Mouse (Mus musculus): Measurements from ENCODE around the gene Nup62.

Nup62 gene

DNA sequence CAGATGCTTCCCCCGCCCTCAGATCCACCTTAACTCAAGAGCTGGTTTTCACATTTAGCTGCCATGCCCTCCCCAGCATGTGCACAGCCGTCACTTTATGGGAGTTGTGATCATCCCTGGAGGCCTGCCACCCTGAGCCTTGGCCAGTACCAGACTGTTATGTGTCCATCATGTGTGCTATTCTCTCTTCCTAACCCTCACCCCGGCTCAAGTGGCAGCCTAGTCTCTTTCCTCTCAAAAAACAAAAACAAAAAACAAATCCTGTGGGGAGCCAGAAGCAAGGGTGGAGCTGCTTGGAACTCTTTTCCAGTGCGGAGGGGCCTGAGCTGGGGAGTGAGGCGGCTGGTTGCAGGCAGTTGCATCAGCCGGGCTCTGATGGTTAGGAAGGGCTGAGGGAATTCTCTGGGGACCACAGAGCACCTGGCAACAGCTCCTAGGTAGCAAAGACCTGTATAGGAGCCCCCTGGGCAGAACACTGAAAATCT, 2.9 kb downstream of the Nup62 start:
- peak in 1 of 2 experiments; percentile 4 for DNase-seq (ENCODE audit: low spot score in 2 of 2)

DNA sequence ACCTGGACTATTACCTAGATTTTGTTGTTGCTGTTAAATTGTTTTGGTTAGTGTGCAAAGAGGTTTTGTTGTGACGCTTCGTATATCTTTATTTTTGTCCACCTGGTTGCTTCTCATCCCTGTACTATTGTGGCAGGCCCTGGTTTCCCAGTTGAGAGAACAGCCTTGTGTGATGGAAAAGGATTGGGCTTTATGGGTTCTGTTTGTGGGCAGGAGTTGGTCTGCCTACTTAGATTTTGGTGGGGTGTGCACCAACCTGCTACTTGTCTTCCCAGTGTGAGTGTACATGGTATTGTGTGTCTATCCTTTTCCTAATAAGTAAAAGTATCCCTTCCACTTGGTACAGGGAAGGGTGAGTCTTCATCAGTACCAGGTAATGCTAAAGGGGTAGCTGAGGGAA, 3.5 kb downstream of the Nup62 start:
- peak in 1 of 2 experiments; percentile 0 for DNase-seq (ENCODE audit: low spot score in 2 of 2)

GRCm38 (mm10) chr7:44819863-44820262, 4.0 kb downstream of the Nup62 start:
- peak in 1 of 2 experiments; percentile 4 for DNase-seq (ENCODE audit: low spot score in 2 of 2)

GRCm38 (mm10) chr7:44820525-44820924, 4.6 kb downstream of the Nup62 start:
- peak in 1 of 2 experiments; percentile 0 for DNase-seq (ENCODE audit: low spot score in 2 of 2)

- DNase-seq (ENCODE audit: low spot score in 2 of 2): peak; percentile 0 to 2
These were observed 6.0 kb downstream of the Nup62 start for GRCm38 (mm10) chr7:44821666-44822448.

DNA sequence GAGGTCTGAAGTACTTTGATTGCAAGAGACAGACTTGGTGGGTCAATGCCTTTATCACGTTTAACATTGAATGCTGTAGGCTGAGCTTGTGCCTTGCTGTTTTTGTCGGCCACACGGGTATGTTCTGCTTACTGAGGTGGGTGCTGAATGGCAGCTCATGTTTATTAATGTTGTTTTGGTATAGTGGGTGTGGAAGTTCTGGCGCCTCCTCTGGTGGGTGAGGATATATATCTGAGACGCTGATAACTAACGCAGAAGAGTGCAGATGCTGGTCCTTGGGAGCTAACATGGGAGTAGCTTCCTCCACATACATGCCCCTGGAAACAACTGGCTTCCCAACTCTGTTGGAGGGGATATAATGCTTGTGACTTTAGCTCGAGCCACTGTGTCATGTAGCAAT, 7.5 kb downstream of the Nup62 start:
- DNase-seq (ENCODE audit: low spot score in 2 of 2): no peak

DNA sequence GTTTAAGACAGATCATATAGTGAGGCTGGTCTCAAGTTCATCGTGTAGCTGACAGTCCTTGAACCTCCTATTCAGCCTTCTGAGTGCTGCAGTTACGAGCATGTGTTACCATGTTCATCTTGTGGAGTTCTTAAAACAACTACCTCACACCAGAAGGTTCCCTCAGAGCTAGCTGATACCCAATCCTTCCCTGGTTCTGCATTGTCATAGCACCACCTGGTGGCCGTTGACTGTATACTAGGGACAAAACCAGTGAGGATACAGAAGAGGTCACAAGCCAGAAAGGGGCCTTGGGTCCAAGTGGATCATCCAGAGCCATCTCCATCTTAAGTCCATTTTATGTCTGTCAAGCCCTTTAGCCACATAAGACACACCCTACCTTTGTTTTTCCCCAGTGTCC, 9.0 kb downstream of the Nup62 start:
- DNase-seq (ENCODE audit: low spot score in 2 of 2): peak in 1 of 2 experiments; percentile 74

DNA sequence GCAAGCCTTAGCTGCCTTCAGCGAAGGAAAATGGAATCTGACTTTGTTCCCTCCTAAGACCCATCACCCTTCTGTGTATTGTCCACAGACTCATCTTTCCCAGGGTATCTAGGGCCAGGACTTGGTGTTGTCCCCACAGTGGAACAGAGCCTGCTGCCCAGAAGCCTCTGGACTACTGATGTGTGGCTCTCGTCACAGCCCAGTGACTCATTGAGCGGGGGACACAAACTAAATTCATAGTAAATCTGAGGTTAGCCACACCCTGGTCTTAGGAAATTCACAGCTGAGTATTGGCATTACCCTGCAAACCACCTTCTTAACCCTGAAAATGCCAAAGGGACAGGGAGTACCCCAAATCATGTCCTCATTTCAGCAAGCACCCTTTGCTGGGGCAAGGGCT, 10.9 kb downstream of the Nup62 start:
- DNase-seq (ENCODE audit: low spot score in 2 of 2): no peak

DNA sequence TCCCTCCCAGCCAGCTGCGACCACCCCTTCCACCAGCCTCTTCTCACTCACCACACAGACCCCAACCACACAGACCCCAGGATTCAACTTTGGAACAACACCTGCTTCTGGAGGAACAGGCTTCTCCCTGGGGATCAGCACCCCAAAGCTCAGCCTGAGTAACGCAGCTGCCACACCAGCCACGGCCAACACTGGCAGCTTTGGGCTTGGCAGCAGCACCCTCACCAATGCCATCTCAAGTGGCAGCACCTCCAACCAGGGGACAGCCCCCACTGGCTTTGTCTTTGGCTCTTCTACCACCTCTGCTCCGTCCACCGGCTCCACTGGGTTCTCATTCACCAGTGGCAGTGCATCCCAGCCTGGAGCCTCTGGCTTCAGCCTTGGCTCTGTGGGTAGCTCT, 12.8 kb downstream of the Nup62 start:
- no peak for DNase-seq (ENCODE audit: low spot score in 2 of 2)

GRCm38 (mm10) chr7:44832763-44833162, 16.9 kb downstream of the Nup62 start:
- no peak for DNase-seq (ENCODE audit: low spot score in 2 of 2)

- no peak for DNase-seq (ENCODE audit: low spot score in 2 of 2)
These were observed 19.6 kb downstream of the Nup62 start for GRCm38 (mm10) chr7:44835373-44836015.

DNA sequence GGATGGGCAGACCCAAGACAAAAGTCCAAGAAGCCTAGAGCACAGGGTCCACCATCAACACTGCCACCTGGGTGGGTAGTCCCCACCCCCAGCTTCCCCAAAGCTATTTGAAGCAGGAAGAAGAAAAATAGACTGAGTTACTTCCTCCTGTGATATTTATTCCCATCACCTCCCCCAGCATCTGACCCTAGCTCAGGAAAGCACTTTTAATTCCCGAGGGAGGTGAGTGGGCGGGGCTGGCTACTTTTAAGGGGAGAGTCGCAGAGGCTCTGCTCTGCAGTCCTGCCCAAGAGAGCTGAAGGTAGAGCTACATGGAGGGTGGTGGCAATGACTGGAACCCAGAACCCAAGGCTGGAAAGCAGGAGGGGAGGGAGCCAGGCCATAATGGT, 20.1 kb downstream of the Nup62 start:
- DNase-seq (ENCODE audit: low spot score in 2 of 2): no peak

- DNase-seq (ENCODE audit: low spot score in 2 of 2): no peak
These were observed 20.6 kb downstream of the Nup62 start for GRCm38 (mm10) chr7:44836423-44837053.

DNA sequence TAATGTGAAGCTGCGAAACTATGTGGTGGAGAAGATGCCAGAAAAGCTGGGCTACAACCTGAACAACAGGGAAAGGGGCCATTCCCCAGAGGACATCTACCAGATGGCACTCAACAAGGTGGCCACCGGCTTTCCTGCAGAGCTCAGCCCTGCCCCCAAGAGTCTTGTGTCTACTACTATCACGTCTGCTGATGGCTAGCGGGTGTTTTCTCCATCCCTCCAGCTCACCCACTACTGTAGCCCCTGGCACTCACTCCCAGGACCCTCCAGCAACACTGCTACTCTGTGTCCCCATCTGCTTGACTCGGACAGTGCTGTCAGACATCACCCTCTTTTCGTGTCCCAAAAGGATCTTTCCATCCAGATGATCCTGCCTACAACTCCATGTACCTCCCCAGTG, 22.2 kb downstream of the Nup62 start:
- no peak for DNase-seq (ENCODE audit: low spot score in 2 of 2)

- no peak for DNase-seq (ENCODE audit: low spot score in 2 of 2)
These were observed 23.2 kb downstream of the Nup62 start for GRCm38 (mm10) chr7:44839171-44839490.

DNA sequence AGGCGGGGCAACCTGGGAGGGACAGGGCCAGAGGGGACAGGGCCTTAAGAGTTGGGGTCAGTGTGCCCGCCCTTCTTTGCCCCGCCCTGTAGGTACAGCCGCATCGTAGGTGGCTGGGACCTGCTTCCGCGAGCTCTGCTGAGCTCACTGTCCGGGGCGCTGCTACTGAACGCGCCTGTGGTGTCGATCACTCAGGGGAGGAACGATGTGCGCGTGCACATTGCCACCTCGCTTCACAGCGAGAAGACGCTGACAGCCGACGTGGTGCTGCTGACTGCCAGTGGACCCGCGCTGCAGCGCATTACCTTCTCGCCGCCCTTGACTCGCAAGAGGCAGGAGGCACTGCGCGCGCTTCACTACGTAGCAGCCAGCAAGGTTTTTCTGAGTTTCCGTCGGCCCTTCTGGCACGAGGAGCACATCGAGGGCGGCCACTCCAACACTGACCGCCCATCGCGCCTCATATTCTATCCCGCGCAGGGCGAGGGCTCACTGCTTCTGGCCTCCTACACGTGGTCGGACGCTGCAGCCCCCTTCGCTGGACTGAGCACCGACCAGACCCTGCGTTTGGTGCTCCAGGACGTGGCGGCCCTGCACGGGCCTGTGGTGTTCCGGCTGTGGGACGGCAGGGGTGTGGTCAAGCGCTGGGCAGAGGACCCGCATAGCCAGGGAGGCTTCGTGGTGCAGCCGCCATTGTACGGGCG, 23.8 kb downstream of the Nup62 start:
- DNase-seq (ENCODE audit: low spot score in 2 of 2): peak in 1 of 2 experiments; percentile 51

- DNase-seq (ENCODE audit: low spot score in 2 of 2): no peak
These were observed 24.5 kb downstream of the Nup62 start for GRCm38 (mm10) chr7:44840426-44840825.

DNA sequence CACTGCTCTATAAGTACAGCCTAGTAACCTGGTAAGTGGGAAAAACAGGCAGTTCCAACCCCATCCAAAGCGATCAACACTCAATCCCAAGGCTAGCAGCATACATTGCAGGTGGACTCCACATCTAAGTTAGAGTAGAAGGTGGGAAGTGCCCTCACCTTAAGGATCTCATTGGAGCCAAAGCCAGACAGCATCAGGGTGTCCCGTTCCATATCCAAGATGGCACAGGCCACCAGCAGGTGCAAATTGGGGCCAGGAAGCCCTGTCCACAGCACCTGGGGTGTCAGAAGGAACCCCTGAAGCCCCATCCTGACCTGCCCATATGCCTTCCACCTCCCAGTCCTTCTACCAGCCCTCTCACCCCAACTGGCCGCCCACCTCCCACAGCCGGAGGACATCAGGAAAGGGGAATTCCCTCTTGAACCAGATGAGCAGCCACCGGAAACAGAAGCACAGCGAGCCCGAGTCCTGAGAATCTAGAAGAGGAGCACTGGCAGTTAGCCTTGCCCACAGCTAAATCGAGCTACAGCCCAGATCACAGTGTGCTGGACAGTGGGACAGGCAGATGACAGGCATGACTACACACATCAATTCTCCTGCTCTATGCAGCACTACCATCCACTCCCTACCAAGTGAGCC, 26.1 kb downstream of the Nup62 start:
- DNase-seq (ENCODE audit: low spot score in 2 of 2): no peak

- DNase-seq (ENCODE audit: low spot score in 2 of 2): no peak
These were observed 29.1 kb downstream of the Nup62 start for GRCm38 (mm10) chr7:44845006-44845405.

- no peak for DNase-seq (ENCODE audit: low spot score in 2 of 2)
These were observed 30.9 kb downstream of the Nup62 start for GRCm38 (mm10) chr7:44846804-44847203.

- no peak for DNase-seq (ENCODE audit: low spot score in 2 of 2)
These were observed 31.9 kb downstream of the Nup62 start for GRCm38 (mm10) chr7:44847772-44848171.
